Mouse (Mus musculus): ENCODE measurements at regions not wholly inside any gene's neighbourhood (a gene's known extent, or its start where the extent isn't known, plus 50 kb on each side); places are given as distances from the start of the nearest gene placed in this dataset.

GRCm38 (mm10) chr9:30743471-30743870 is 178.8 kb downstream of the Adamts15 start:
- TF ChIP-seq CTCF (IDR thresholded peaks at IDR 0.05; ENCODE audit: insufficient read depth, low read depth, low read length) = no peak
- TF ChIP-seq POLR2A (IDR thresholded peaks at IDR 0.05; ENCODE audit: insufficient read depth, low read depth, low read length) = no peak

Data from olfactory bulb, adult 2 months (tissue).